Mouse (Mus musculus): ENCODE data around the gene Olfr56. TPM values are rescaled to one million over a fixed set of nuclear protein-coding genes. Genes with fewer than 3 reads are reported as not detected.
"Not testable (repeated sequence)": the region's sequence is repeated elsewhere in the genome, so short reads cannot be mapped to it uniquely, and the experiment has no call there.

Olfr56 gene
- total RNA-seq, 2 experiments from 2014 or later = 0.16 TPM; not detected in 1

- DNase-seq (ENCODE audit: low spot score in 2 of 2) = no peak
Measured at GRCm38 (mm10) chr11:49156821-49157814, 178.4 kb downstream of the Olfr56 start.

DNA sequence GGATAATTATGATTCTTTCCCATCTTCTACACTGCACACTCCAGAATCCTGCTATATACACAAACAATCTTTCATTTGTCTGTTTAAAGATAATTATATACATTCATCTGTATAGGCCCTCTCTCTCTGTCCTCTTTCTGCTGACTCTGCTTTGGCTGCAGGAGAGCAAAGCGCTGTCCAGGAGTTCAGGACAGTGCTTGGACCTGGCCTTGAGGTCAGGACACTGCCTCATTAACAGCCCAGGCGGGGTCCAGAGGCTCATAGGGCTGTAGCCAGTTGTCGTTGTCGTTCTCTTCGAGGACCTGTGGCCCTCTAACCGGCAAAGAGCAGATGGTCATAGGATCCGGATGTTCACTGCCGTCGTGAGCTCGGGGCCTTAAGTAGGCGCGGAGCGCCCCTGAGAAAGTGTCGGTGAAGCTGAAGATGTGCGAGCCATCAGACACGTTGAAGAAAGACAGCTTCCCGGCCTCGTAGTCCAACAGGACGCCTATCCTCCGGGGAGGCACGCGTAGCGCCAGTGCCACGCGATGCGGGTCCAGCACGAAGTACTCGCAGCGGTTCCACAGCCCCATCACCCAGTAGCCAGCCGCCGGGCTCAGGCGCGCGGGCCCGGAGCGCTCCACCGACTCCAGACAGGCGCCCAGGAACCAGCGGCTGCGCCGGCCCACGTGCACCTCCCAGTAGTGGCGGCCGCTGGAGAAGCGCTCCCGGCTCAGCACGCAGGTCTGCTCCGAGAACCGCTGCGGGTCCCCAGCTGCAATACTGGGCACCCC is 190.3 kb downstream of the Olfr56 start:
- no peak for DNase-seq (ENCODE audit: low spot score in 2 of 2)

DNA sequence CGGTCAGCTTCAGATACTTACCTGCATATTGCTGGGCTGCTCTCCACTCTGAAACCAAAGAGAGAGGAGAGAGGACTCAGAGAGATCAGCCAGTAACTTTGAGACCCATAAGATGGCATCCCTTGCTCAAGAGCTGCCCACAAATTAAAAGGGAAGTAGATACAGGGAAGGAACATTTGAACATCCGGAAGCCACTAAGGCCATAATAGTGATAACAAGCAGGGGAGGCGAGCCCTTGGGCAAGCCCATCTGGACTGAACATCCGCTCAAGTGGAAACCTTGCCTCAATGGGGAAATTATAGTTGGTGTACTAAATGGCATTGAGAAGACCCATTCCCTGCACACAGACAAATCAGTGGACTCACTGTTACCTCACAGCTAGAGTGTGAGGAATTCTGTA is 191.9 kb downstream of the Olfr56 start:
- DNase-seq (ENCODE audit: low spot score in 2 of 2) = no peak

DNA sequence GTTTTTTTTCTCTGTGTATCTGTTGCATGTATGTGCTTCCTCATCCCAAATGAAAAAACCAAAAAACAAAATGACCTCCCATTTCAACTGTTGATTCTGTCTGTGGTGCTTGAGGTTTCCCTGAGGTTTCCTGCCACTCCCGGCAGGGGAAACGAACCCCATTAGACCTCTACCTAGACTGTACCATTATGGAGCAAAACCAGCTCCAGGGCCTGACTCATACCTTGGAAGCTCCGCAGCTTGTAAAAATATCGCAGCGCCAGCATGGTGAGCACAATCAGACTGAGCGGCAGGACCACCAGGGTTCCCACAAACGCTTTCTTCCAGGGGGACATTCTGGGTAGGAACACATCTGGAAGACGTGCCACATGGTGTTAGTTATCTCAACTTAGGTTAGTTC is 196.7 kb downstream of the Olfr56 start:
- no peak for DNase-seq (ENCODE audit: low spot score in 2 of 2)

DNA sequence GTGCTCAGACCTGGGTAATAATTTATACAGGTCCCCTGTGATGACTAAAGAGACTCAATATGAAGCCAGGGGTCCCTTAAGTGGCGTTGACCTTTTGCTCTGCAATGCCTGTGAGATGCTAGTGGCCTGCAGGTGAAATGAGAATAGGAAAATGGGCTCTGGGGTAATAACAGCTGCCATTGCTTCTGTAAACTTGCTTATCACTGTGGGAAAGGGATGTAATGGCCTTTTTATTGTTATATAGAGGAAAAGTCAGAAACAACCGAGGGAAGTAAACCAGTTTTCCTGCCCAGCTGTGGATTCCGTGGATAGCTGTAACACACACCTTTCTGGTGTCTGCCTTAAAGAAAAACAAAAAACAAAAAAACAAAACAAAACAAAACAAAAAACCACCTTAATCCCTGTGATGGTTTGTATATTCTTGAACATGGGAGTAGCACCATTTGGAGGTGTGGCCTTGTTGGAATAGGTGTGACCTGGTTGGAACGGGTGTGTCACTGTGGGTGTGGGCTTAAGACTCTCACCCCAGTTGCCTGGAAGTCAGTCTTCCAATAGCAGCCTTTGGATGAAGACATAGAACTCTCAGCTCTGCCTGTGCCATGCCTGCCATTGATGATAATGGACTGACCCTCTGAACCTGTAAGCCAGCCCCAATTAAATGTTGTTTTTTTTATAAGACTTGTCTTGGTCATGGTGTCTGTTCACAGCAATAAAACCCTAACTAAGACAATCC is 197.5 kb downstream of the Olfr56 start:
- DNase-seq (ENCODE audit: low spot score in 2 of 2) = not testable (repeated sequence)

DNA sequence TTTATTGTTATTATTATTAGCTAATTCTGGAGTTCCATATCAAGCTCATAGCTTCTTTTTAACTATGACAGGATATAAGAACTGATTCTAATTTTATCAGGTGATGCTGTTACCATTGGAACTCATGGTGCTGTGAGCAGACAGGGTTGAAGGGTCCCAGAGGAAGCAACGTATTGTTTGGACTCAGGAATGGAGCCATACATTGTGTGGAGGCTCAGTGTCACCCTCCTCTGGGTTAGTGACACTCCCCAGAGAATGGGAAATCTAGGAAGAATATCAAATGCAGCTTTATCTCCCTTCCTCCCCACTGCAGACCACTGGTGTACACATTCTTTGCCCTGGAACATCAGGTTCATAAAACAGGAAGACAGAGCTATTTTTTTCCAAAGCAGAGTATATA is 204.5 kb downstream of the Olfr56 start:
- DNase-seq (ENCODE audit: low spot score in 2 of 2) = no peak

Other genes starting within 250 kb of the Olfr56 start
- gene Rack1, start 178.6 kb upstream of the Olfr56 start, total RNA-seq (2021) = 100 to 1,000 TPM; 582 to 604 TPM
- 10 to 100 TPM; 45.9 to 48.9 TPM for gene Trim41, start 161.5 kb upstream of the Olfr56 start, total RNA-seq (2021)
- gene Trim7, start 152.7 kb upstream of the Olfr56 start, total RNA-seq (2021) = 1 to 10 TPM; 3.6 to 9.8 TPM
- 1 to 10 TPM in 1 of 2 experiments, under 1 TPM in 1; 0.76 to 3.1 TPM for gene Gm12184, start 152.2 kb upstream of the Olfr56 start, total RNA-seq (2021)
- gene Irgm1, start 107.2 kb upstream of the Olfr56 start, total RNA-seq (2021) = 10 to 100 TPM; 16.6 to 27.6 TPM
- gene Gm5431, start 76.7 kb upstream of the Olfr56 start, total RNA-seq (2021) = 1 to 10 TPM; 1.9 to 4.4 TPM
- 1 to 10 TPM; 3.6 to 7.7 TPM for gene Psme2b, start 32.7 kb upstream of the Olfr56 start, total RNA-seq (2021)
- 1 to 10 TPM; 2.2 to 3.1 TPM for gene 9930111J21Rik1, start 509 bp downstream of the Olfr56 start, total RNA-seq (2021)
- gene Gm12185, start 13.3 kb downstream of the Olfr56 start, total RNA-seq (2021) = 1 to 10 TPM; 3.5 to 6.5 TPM
- 10 to 100 TPM in 1 of 2 experiments, 1 to 10 TPM in 1; 3.1 to 17.3 TPM for gene Tgtp1, start 15.3 kb downstream of the Olfr56 start, total RNA-seq (2021)
- gene 9930111J21Rik2, start 72.4 kb downstream of the Olfr56 start, total RNA-seq (2021) = 1 to 10 TPM; 3.2 to 6.1 TPM
- gene Tgtp2, start 85.3 kb downstream of the Olfr56 start, total RNA-seq (2021) = 10 to 100 TPM in 1 of 2 experiments, 1 to 10 TPM in 1; 4.3 to 18.2 TPM
- gene Ifi47, start 97.7 kb downstream of the Olfr56 start, total RNA-seq (2021) = 1 to 10 TPM; 7.3 to 9.4 TPM
- gene Olfr1396, start 136.0 kb downstream of the Olfr56 start, total RNA-seq (2021) = 1 to 10 TPM; 1.2 to 4.1 TPM
- gene Olfr1395, start 163.4 kb downstream of the Olfr56 start, total RNA-seq (2021) = not detected
- not detected for gene Olfr1394, start 175.5 kb downstream of the Olfr56 start, total RNA-seq (2021)
- gene Btnl9, start 208.3 kb downstream of the Olfr56 start, total RNA-seq (2021) = 10 to 100 TPM; 26.2 to 32.8 TPM
- 10 to 100 TPM; 27.0 to 34.6 TPM for gene Zfp62, start 224.4 kb downstream of the Olfr56 start, total RNA-seq (2021)

All from adrenal gland, adult 18-20 months (tissue).